Mouse (Mus musculus): ENCODE results near the gene Prrx2.

Gene Prrx2

GRCm38 (mm10) chr2:30870863-30871262 is 36.1 kb downstream of the Prrx2 start:
- no peak for DNase-seq (ENCODE audit: low spot score)

- no peak for DNase-seq (ENCODE audit: low spot score)
Observed at GRCm38 (mm10) chr2:30872669-30873068, 37.9 kb downstream of the Prrx2 start.

DNA sequence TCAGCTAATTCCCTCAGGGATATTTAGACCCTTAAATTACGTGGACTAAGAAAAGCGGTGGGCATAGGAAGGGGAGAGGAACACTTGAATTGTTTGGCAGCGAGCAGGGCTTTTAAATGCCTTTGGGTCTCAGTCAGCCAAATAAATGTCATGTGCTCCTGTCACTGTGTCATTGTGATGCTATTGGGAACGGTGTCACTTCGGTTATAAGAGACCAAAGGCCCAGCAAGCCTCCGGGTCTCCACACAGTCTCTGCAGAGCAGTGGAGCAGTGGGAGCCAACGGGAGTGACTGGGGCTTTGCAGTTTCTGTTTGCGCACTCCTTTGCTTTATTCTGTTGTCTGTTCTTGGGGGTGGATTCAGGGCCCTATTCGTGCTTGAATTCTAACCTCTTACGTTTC is 39.7 kb downstream of the Prrx2 start:
- no peak for DNase-seq (ENCODE audit: low spot score)

DNA sequence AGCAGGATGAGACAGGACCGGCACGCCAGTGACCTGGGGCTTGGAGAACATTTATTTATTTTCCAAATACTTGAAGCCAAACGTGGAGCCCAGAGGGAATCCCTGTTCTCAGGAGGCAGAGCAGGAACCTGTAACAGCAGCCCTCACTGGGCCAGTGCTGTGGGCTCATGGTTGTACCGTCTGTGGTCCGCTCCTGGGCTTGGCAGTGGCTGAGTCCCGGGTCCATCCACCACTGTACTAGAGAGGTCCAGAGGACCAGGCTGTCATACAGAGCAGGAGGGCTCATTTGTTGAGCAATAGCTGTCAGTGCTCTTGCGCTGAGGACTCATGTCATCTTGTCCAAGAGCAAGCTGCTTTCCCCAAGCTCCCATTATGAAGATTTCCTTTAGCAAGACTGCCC is 40.3 kb downstream of the Prrx2 start:
- no peak for DNase-seq (ENCODE audit: low spot score)

DNA sequence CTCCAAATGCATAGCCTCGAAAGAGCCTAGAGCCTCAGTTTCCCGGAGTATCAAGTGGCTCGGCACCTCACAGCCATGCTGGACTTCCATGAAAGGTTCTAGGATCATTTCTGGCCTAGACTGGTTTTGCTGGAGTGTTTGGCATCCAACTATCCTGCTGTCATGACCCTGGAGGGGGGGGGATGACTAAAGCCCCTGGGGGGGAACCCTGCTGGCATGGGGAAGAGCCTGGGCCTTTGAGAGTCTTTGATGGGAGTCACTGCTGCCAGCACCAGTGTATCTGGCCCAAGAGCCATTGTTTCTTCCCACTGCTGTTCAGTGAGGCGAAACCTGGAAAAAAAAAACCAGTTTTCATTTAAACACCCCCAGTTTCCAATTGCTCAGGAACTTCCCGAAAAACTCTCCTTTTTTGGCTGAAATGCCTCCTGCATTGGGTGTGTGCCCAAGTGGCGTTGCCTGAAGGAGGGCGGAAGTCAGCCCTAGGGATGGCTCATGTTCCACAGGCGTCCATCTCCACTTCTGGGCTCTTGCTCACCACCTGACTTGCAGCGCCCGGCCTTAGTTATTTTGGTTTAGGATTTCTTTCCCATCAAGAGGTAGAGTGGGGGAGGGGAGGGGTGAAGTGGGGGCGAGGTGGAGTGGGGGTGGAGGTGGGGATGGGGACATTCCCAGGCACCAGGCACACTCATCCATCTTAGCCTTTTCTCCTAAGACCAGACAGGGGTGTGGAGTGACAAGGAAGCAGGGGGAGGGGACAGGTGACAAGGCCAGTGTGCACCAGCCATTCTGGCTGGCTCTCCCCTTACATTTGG is 41.1 kb downstream of the Prrx2 start:
- no peak for DNase-seq (ENCODE audit: low spot score)

DNA sequence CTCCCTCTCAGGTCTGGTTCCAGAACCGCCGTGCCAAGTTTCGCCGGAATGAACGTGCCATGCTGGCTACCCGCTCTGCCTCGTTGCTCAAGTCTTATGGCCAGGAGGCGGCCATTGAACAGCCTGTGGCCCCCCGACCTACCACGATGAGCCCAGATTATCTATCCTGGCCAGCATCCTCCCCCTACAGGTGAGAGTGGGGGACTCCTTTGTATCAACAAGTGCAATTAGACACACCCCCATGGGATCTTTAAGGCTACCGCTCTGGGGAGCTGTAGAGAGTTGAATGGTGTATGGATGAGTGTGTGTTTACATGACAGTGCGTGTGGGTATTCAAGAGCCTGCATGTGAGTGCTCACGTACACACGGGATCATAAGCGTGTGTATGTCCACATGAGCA is 44.7 kb downstream of the Prrx2 start:
- no peak for DNase-seq (ENCODE audit: low spot score)

- no peak for DNase-seq (ENCODE audit: low spot score)
Observed at GRCm38 (mm10) chr2:30881215-30881614, 46.4 kb downstream of the Prrx2 start.

DNA sequence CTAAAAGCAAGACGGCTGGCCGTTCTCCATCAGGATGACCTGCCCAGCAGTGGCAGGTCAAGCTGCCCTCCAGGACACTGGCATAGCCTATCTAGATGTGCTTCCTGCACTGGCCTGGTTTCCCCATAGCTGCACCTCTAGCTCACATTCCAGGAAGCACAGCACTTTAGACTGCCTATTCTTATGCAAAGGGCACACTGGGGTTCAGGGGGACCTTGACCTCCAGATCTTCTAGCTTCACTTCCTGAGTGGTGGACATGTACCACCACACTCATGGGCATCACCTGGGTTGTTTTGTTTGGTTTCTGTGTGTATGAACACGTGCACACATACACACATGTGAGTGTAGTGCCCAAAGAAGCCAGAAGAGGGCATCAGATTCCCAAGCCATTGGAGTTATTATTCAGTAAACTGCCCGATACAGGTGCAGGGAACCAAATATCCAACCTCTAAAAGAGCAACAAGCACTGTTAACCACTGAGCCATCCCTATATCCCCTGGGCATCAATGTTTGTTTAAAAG is 50.1 kb downstream of the Prrx2 start:
- DNase-seq (ENCODE audit: low spot score): no peak

DNA sequence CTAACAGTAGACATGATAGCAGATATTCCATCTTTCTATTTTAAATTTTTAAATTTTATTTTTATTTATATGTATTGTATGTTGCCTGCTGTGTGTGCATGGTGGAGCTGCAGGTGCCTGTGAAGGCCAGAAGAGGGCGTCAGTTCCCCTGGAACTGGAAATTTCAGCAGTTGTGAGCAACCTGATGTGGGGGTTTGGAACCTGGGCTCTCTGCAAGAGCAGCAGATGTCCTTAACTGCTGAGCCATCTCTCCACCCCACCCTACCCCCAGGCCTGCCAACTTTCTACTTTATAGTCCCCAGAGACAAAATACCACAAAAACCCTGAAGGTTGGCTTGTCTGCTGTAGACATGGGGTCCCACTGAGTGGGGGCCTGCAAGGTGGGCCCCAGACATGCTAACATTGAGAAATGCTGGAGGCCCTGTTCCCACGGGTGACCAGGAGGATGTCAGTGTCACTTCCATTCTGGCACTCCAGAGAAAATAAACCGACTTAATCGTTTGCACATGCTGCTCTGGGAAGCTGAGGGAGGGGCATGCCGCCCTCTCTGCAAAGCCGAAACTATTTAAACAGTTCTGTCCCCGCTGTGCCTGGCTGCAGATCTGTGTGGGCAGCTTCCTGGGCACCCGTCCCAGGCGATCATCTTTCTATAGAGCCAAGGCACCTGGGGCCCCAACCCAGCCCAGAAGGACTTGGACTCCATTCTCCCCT is 50.8 kb downstream of the Prrx2 start:
- DNase-seq (ENCODE audit: low spot score): peak; percentile 47

- no peak for DNase-seq (ENCODE audit: low spot score)
Observed at GRCm38 (mm10) chr2:30891002-30891401, 56.2 kb downstream of the Prrx2 start.

- no peak for DNase-seq (ENCODE audit: low spot score)
Observed at GRCm38 (mm10) chr2:30893399-30893798, 58.6 kb downstream of the Prrx2 start.

GRCm38 (mm10) chr2:30893946-30894345 is 59.2 kb downstream of the Prrx2 start:
- no peak for DNase-seq (ENCODE audit: low spot score)

GRCm38 (mm10) chr2:30897291-30897690 is 62.5 kb downstream of the Prrx2 start:
- no peak for DNase-seq (ENCODE audit: low spot score)

DNA sequence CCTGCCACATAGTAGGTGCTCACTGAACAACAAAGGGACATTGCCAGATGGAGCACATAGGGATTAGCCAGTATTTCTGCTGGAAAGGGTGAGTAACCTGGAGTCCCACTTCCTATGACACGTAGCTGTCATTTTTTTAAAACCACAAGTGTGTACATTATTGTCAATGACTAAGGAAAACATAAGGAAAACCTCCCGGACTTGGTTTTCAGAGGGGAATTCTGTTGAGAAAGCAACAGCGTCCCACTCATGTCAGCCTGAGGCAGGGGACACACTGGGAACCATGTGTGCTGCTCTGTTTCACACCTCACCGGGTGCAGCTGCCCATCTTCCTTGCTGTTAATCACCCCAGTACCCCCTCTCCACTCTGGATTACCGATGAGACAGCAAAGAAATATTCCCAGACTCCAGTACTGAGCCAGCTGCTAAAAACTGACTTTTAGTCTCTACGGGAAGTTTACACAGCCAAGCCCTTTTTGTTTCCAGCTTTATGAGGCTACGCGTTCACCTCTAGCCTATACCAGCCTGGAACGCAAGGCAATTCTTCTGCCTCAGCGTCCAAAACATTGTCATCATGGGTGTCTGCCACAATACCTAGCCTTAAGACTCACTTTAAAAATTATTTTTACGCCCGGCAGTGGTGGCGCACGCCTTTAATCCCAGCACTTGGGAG is 64.8 kb downstream of the Prrx2 start:
- no peak for DNase-seq (ENCODE audit: low spot score)

GRCm38 (mm10) chr2:30901646-30902160 is 66.9 kb downstream of the Prrx2 start:
- no peak for DNase-seq (ENCODE audit: low spot score)

- DNase-seq (ENCODE audit: low spot score): no peak
Observed at GRCm38 (mm10) chr2:30902256-30902655, 67.5 kb downstream of the Prrx2 start.

GRCm38 (mm10) chr2:30902726-30903722 is 68.3 kb downstream of the Prrx2 start:
- DNase-seq (ENCODE audit: low spot score): no peak

- no peak for DNase-seq (ENCODE audit: low spot score)
Observed at GRCm38 (mm10) chr2:30904231-30904630, 69.5 kb downstream of the Prrx2 start.

DNA sequence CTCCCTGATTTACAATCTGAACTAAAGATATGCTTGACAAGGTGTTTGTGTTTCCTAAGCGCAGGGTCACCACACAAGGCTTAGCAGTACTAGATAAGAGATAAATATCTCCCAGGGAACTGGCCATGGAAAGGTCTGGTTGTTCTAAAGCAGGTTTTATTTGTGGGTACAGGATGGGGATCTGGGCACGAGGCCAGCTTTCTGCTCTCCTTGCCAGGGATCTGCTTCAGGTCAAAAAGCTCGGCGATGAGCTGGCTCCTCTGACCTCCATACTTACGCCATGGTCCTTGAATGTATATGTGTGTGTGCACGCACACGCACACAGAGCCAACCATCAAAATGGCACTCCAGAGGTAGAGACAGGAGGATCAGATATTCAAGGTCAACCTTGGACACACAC is 70.2 kb downstream of the Prrx2 start:
- DNase-seq (ENCODE audit: low spot score): no peak

DNA sequence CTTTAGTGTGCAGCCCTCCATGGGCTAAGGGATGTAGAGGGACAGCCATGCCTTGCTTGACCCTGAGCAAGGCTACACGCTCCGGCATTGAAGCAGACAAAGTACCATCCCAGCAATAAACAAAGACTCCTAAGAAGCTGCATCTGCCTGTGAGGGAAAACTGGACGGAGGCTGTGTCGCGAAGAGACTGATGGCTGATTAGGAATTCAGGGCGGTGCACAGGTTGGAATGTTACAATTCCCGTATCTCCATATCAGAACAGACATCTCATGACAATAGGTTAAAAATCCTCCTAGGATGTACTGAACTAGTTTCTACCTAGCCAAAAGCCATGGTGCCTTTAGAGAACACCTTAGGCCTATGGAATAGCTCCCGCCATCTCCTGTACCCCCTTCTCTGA is 71.1 kb downstream of the Prrx2 start:
- no peak for DNase-seq (ENCODE audit: low spot score)

- no peak for DNase-seq (ENCODE audit: low spot score)
Observed at GRCm38 (mm10) chr2:30906641-30907040, 71.9 kb downstream of the Prrx2 start.

Measured in testis, postnatal 14 days (tissue).